Mouse (Mus musculus): ENCODE measurements around the gene Reln. TPM values are rescaled to one million over a fixed set of nuclear protein-coding genes. Genes with fewer than 3 reads are reported as not detected.

Reln gene
- total RNA-seq, 4 experiments from 2014 or later = 35.3 to 49.0 (median 41.5) TPM

DNA sequence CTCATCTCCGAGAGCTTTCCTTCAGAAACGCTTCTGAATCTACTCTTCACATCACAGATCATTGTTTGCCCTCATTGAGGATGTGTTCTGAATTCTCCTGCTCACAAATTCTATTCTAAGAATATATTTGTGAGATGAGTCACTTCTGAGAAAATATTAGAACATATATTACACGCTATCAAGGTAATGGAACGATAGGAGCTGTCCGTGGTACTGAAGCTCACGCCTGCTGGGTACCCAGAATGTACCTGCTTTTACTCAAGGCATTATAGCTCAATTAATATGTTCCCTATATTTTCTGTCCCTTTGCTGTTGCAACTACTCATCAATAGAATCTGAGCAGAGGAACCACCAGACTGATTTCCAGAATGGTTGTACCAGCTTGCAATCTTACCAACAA, 107.7 kb downstream of the Reln start:
- no peak for DNase-seq (ENCODE audit: low spot score in 2 of 2)

DNA sequence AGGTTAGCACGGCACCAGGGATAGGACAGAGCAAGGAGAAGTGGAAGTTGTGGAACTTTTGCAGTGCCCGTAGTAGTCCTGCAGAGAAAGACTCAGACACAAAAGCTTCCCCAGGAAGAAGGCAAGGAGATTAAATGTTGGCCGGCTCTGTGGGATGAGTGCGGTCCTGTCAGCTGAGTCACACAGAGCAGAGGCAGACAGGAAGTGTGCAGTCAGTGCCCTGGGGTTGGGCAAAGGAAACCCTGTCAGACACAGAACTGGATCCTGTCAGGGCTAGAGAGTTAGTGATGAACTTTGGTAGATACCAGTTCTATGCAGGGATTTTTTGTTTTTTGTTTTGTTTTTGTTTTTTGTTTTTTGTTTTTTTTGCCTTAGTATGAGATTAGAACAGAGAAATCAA, 120.0 kb downstream of the Reln start:
- no peak for DNase-seq (ENCODE audit: low spot score in 2 of 2)

DNA sequence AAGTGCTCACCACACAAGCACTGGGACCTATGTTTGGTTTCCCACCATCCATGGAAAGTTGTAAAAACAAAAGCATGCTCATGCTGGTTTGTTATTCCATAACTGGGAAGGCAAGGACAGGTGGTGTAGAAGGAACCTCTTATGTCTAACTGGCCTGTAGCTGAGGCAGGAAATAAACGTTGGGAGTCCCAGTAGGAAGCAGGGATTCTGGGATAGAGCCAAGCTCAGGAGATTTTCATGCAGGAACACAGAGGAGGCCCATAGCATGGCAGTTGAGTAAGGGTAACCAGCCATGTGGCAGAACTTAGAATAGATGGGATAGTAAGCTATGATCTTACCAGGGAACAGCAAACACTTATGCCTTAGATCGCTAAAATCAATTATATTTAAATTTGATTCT, 120.6 kb downstream of the Reln start:
- no peak for DNase-seq (ENCODE audit: low spot score in 2 of 2)

DNA sequence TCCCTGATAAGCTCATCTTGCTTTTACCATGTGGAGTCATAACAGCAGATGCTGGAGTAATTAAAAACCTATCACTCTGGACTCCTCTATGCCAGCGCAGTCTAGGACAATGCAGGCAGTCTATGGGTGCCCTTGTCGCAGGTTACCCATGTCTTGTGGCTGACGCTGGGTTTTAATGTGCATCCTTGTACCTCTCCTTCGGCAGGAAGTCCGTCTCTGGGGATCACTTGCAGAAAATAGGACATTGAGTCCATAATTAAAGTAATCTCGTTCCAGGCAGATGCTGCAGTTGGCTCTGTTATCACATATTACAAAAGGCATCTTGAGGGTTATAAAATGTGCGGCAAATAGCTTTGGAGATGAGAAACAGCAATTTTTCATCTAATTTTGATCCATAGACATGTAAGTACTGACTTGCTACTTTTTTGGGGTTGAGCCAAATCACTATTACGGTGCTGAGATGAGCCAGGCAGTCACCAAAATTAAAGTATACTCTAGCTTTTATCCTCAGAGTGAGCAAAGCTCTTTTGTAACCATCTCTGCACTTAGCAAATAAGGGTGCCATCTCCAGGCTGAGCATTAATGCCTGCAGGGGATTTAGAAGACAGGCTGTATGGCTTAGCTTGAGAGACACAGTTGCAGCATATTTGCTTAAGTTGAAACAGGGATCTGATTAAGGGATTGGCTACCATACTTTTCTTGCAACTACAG, 136.0 kb downstream of the Reln start:
- DNase-seq (ENCODE audit: low spot score in 2 of 2) = peak; percentile 2 to 6

DNA sequence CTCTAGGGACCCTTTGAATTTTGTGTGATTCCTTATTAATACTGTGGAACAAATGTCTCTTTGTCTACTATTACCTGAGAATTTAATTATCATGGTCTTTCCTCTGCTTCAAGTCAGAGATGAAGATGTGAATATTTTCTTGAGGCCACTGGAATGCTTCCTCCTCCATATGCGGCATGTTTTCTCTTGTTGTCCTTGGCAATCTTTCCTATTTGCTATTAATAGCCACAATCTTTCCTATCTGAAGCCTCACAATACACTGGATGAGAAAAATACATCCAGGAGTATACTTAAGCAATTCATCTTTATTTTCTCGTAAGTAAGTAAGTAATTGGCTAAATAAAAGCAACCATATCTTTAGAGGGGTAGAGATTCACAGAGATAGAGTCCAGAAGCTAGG, 146.6 kb downstream of the Reln start:
- no peak for DNase-seq (ENCODE audit: low spot score in 2 of 2)

DNA sequence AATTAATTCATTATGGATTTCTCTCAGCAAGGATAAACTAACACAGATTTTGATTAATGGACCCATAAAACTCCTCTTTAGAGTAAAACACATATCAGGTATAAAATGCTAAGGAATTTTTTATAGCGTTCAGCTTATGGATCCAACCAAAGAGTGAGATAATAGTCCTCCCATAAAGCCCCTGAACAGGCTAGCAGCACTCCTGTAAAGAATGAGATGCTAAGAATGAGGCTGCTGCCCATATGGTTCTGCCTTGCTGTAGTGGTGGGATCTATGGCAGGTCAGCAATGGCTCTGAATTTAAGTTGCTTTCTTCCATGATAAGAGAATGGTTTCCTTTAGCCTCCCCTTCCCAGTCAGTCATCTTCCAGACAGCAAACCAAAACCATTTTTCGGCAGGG, 147.6 kb downstream of the Reln start:
- no peak for DNase-seq (ENCODE audit: low spot score in 2 of 2)

DNA sequence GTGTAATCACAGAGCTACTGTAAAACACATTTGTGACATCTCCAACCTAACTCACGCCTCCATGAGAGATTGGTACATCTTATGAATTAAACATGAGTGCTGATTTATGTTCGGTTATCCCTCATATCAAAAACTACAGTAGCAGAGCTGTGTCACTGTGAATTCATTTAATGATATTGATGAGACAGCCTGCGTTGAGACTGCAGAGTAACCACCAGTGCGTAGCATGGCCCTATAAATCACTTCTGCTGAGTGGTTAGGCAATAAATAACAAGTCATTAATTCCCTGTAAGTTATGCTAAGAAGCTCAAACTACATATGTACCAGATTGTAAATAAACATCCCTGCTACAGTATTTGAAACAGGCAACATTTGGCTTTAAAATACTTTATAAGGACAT, 148.0 kb downstream of the Reln start:
- DNase-seq (ENCODE audit: low spot score in 2 of 2) = no peak

DNA sequence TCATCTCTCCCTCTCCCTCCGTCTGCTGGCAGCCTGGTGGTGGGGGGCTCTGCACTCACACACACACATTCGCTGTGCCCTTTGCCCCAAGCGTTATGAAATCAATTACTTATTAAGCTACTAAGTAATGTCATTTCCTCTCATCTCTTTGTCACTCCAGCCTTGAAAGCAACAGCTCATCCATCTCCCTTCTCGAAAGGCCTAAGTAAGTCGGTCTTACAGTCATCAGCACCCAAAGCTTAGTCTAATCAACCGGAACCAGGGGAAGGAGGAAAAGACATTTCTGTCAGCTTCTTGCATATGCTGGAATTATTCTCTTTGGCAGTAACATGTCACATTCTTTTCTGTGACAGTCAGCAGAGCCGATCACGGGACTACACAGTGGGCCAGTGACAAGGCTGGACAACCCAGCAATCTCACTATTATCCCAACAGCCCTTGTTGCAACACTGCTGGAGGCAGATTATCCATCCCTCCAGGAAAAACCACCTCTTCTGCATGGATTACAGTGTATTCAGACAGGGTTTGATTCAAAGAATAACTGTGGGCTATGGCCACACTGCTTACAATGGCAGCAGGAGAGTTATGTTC, 149.1 kb downstream of the Reln start:
- DNase-seq (ENCODE audit: low spot score in 2 of 2) = no peak

DNA sequence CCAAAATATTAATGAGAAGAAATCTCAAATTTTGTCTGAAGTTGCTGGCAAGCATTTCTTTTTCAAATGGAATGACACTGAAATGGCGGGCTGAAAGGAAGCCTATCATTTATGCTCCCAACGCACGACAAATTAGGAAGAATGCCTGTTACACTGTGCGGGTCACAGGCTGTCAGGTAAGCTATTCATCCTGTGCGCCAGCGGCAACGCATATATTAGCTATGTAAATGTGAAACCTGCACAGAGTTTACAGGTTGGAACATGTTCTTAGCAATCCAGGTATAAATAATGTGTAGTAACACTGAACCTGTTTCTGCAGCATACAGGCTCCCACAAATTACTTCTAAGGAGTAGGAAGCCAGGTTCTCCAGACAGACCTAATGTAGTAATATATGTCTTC, 152.7 kb downstream of the Reln start:
- DNase-seq (ENCODE audit: low spot score in 2 of 2) = no peak

DNA sequence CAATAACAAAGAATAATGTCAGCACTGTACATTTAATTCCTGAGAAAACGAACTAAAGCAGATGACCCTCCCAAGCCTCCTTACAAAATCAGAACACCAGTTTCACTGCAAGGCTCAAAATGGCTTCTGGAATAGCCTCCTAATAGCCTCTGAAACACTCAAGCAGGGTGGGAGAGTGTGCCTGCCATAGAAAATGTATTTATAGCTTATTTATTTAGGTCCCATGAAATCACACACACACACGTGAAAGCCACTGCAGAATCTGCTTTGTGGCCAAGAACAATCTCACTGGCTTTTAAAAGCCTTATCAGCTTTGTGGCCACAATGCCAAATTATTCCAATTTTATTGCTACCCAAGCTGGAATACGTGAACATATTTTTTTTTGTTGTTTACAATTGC, 154.2 kb downstream of the Reln start:
- no peak for DNase-seq (ENCODE audit: low spot score in 2 of 2)

DNA sequence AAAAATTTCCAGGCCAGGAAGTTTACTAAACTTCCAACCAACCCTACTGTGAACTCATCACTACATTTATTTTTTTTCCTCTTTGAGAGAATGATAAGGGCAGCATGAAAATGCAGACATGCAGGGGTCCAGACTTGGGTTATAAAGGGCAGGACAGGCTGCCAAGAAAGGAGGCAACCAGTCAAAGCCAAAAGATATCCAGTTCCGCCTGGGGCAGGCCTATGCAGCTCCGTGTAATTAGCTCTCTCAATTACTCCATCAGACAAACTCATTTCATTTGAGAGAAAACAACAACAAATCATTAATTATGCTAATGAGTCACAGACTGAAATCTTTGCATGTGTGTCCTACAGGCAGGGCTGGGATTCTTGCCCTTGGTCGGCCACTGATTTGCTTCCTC, 156.9 kb downstream of the Reln start:
- DNase-seq (ENCODE audit: low spot score in 2 of 2) = no peak

DNA sequence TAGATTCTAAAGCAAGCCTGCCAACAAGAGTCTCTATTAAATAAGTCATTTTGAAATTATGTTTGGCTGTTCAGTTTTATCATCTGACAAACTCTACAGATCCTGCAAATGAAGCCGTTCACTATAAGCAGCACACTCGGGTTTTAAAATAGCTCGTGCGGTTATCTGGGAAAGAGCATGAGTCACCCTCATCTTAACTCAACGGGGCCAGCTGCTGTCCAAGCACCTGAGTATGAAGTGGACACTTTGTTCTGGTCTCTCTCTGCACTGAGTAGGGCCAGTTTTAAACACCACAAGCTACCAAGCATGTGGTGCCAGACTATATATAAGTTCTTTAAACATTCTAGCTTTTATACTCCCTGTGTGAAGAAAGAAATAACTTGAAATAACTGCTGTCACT, 168.0 kb downstream of the Reln start:
- DNase-seq (ENCODE audit: low spot score in 2 of 2) = no peak

DNA sequence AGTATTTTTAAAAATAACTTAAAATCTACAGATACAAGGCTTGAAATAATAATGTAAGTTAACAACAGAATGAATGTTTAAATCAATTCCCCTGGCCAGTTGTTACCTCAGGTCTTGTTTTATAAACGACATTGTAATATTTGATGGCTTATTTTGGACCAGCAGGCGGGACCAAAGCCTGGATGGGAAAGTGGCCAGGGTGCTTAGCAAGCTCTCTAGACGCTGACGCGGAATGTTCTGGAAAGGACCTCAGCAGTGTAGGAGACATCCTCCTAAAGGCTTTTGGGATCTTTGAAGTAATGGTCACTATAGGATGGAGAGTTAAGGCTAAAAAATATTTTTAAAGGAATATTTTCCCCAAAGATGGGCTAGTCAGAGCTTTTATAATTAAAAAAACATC, 173.2 kb downstream of the Reln start:
- DNase-seq (ENCODE audit: low spot score in 2 of 2) = no peak

DNA sequence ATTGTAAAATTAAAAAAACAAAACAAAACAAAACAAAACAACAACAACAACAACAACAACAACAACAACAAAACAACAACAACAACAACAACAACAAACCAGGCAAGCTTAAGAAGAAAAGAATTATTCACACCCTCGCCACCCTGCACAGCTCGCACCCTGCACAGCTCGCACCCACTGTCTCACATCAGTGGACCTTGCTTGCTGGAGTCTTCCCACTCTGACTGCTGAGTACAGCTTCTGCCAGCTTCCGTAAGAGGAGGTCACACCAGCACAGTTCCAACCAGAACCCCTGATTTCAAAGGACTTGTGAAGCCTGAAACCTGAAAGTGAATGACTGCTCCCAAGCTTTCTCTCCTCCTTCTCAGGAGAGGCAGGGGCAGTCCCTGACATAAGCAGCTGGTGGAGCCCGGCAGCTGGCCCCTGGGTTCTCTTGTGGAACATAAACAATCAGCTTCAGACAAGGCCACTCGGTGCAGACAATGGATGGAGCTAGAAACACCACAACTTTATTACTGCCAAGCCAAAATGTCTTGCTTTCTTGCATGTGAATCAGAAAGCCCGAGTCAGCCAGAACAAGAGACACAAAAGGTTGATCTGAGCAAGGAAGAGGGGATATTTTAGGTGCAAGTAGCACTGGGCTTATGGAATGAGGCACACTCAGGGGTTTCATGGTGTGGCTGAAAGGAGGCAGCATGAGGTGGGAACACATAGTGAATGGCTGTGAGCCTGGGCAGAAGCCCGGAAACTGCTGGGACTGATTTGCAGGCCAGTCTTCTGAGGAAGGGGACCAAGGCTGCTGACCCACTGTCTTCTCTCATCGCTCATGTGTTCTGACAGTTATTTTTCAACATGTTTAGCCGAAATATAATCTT, 180.2 kb downstream of the Reln start:
- DNase-seq (ENCODE audit: low spot score in 2 of 2) = no peak

DNA sequence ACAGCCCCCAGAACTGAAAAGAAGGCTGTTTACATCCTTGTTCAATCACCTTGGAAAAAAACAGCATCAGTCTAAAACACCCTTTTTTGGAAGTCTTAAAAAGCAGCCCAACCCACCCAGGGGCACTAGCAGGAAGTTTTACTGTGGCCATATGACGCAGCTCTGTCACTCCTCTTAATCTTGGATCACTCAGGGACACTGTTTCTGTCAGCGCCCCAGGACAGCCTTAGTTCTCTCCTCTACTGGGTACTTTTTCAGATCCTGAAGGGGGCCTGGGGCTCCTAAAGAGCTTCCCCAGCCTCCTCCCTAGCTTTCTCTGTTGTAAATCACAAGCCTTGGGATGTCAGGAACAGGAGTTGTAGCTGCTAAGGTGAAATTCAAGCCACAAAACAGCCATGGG, 183.6 kb downstream of the Reln start:
- DNase-seq (ENCODE audit: low spot score in 2 of 2) = no peak

DNA sequence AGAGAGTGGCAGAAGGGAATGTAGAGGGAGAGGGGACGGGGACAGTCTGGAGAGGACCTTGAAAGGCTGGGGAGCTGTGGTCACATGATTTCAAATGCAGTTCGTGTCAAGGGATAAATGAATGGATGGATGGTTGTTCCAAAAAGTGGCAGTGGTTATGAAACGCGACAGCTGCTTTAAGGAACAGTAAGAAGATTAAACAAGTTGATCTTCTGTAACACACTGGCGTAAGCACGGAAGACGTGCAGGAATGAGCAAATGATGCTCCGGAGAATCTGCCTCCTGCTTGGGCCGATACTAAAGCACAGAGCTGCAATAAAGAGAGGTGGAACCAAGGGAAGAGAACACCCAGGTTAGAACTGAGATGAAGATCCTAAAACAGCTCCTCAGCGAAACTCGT, 185.7 kb downstream of the Reln start:
- DNase-seq (ENCODE audit: low spot score in 2 of 2) = no peak

DNA sequence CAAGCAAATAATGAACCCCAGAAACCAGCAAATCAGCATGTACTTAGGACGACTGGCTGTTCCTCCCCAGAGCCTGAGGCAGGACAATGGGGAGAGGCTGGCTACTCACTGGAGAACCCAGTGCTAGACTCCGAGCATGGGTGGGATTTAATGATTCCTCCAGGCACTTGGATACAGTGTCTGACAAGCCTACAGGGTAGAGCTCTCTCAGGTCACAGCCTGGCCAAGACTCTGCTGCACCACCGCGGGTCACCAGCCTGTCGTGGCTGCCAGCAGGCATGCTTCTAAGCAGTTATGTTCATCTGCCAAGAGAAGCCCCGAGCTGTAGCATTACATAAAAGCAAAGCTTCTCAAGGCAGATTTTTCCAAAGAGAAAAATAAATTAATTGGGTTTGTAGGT, 190.9 kb downstream of the Reln start:
- DNase-seq (ENCODE audit: low spot score in 2 of 2) = no peak

DNA sequence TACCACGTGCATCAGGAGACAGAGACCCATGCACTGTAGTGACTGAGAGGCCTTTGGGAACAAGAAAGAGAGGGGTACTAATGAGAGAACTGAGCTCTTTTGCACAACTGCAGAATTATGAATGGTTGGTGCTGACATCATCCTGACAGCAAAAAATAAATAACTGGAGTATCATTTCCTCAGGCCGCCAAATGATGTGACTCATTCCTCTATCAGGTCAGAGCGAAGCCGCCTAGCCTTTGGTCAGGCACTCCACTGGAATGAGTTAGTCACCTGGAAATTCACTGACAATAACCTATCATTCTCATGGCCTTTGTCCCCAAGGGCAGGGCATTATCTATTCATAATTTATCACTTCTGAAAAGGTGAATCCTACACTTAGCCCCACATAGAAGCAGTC, 202.7 kb downstream of the Reln start:
- no peak for DNase-seq (ENCODE audit: low spot score in 2 of 2)

DNA sequence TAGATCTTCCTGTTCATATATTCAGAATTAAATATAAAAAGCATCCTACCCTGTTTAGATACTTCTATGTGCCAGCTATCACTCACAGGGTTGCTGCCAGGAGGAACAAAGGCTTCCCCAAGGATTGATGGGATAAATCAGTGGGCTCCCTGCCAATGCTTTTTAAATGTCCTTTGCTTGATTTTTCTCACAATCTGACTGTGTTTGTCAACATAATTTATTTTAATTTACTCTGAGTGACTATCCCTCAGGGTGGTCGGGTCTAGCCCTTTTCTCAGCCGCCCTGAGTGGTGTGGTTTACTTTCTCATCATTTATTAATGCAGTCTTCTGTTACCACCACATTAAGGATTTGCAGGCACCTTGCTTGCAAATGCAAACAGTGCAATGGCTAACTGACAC, 205.5 kb downstream of the Reln start:
- DNase-seq (ENCODE audit: low spot score in 2 of 2) = no peak

DNA sequence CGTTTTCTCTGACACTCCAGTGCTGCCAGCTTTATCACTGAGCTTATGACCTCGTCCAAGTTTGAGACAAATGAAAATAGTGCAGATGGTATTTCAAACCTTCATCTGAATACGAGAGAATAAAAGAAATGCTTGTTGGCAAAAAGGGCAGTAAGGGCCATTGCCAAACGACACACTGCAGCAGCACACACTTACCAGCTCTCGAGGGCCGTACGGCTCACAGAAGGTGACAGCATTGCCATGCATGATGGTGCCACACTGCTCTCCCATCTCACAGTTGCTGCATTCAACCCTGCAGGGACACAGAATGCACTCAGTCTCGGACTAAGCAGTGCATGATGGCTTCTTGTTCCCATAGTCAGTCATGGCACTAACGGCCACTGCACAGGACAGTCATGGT, 210.1 kb downstream of the Reln start:
- no peak for DNase-seq (ENCODE audit: low spot score in 2 of 2)

DNA sequence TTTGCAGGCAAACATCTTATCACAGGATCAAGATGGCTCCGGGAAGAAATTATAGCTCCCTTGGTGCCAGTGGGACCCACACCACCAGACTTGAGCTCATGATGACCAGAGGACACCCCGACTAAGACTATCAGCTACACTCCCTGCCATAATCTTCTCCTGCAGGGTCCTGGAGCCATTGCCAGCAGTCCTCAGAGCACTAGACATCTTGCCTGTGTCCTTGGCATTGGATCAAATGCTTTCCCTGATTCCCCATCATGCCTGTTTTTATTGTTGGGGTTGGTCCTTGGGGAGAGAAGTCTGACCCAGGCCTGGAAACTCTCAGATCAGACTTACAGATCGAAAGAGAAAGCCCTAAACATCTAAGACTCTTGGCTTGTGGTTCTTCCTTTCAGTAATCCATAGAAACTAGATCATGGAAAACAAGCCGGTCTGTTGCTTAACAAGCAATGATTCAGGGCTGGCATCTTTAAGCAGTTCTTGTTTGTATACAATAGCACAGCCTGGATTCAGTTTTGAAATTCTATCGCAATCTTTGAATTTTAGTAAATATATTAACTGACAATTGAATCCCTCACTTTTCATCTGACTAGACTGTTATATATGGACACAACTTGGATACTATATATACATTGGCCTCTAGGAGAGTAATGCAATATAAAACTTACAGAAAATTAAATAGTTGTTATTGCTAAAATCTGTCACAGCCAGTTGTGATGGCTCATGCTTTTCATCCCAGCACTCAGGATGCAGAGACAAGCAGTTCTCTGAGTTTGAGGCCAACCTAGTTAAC, 212.6 kb downstream of the Reln start:
- DNase-seq (ENCODE audit: low spot score in 2 of 2) = no peak

DNA sequence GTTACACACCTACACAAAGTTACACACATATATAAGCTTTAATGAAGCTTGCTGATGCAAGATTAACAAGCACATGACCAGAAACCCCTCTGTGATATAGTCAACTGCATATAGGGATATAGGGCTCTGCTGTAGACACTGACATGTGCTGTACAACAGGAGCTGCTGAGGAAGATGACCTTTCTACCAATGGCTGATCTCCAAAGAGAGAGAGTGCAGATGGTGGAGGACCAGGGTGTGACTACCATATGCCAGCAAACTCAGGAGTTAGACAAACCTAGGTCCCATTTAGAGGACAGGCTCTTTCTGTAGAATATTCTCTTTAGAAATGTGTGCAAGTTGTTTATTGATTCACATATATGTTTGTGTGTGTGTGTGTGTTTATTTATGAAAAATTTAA, 216.9 kb downstream of the Reln start:
- DNase-seq (ENCODE audit: low spot score in 2 of 2) = no peak

Measured in layer of hippocampus, adult 8-10 months (tissue).